Mouse (Mus musculus) liver, embryonic 16.5 days (tissue): Measurements from ENCODE around the gene Bmx. TPM values are rescaled to one million over a fixed set of nuclear protein-coding genes. Genes with fewer than 3 reads are reported as not detected.

Source experiments
- ATAC-seq: fragments of 200-750 bp; cut with Nextera tagmentation; 2 replicates; pipeline ENCODE4 v1.8.0; 2017; ENCODE audit warnings: low read depth, mild to moderate bottlenecking, moderate number of reproducible peaks, moderate library complexity
- H3K27ac ChIP-seq: fragments of 300-500 bp; sonication (generic); 2 replicates; pipeline ENCODE4 v1.5.1; 2014; ENCODE audit warnings: mild to moderate bottlenecking, low read length
- H3K27me3 ChIP-seq: fragments of 300-500 bp; sonication (generic); 2 replicates; pipeline ENCODE4 v1.6.1; 2014; ENCODE audit warnings: low read depth, low read length, mixed read lengths; ENCODE audit not compliant: control insufficient read depth, insufficient read depth
- H3K36me3 ChIP-seq: fragments of 300-500 bp; sonication (generic); 2 replicates; pipeline ENCODE4 v1.6.1; 2014; ENCODE audit warnings: mild to moderate bottlenecking; ENCODE audit not compliant: control insufficient read depth, insufficient read depth
- H3K4me1 ChIP-seq: fragments of 300-500 bp; sonication (generic); 2 replicates; pipeline ENCODE4 v1.6.1; 2014; ENCODE audit warnings: low read depth, low read length, mixed read lengths; ENCODE audit not compliant: control insufficient read depth
- H3K4me2 ChIP-seq: fragments of 300-500 bp; sonication (generic); 2 replicates; pipeline ENCODE4 v1.6.1; 2014; ENCODE audit warnings: low read depth, low read length, mixed read lengths
- H3K4me3 ChIP-seq: fragments of 300-500 bp; sonication (generic); 2 replicates; pipeline ENCODE4 v1.5.1; 2014; ENCODE audit warnings: low read depth, mild to moderate bottlenecking, low read length
- H3K9ac ChIP-seq: fragments of 300-500 bp; sonication (generic); 2 replicates; pipeline ENCODE4 v1.6.1; 2014; ENCODE audit warnings: low read depth, low read length
- H3K9me3 ChIP-seq: fragments of 300-500 bp; sonication (generic); replicated peaks from 2 replicates; pipeline ENCODE4 v1.6.1; 2016; ENCODE audit warnings: low read length; ENCODE audit not compliant: control insufficient read depth
- WGBS: fragments of 180-500 bp; shearing (Covaris S2); extraction: QIAGEN DNeasy Blood & Tissue Kit; methylation state at CpG from one replicate; pipeline ENCODE4 v1.1.7; 2014; ENCODE audit not compliant: insufficient replicate concordance; 5-methylcytosine and 5-hydroxymethylcytosine counted together
- polyA plus RNA-seq: library from polyadenylated mRNA; unstranded; fragments of >200 nt; fragmentation: Nextera tagmentation; extraction: Ambion mirVana; gene quantifications from 2 replicates; pipeline ENCODE4 v1.2.1, GENCODE M21; 2015

The Bmx gene
- 0.70 and 0.77 TPM in 2 replicates for polyA plus RNA-seq

DNA sequence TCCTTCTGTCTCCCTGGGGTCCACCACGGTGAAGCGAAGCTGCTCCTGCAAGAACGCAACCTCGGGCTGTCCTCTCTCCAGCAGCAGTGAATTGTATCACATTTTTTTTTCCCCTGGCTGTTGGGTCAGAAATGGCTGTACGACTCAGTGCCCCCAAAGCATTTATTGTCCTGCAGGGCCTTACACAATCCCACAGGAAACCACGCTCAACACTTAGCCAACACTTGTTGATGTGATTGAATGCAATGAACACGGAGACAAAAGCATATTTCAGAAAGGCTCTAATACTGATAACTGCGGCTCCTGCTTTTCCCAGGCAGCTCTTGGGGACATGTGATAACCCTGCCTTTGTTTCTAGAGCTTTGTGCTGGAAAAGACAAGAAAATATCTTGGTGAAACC lies at the start of gene Bmx:
Gene Bmx (minus strand): TSS at position 137 of the 400 bp plus-strand sequence.
- no peaks in the 10 kb centered on the region for H3K27me3 ChIP-seq
- WGBS = 41% methylated on average over 8 of the region's 8 CpGs
- H3K9ac ChIP-seq = no peak within 1 kb of the TSS
- H3K9me3 ChIP-seq = no peaks in the 10 kb centered on the region
- no peaks in the 10 kb centered on the region for H3K4me1 ChIP-seq
- H3K4me3 ChIP-seq = no peak within 1 kb of the TSS
- no peak within 1 kb of the TSS for H3K4me2 ChIP-seq
- peak; percentile 3; the same call in 1 of the 2 replicates for ATAC-seq
- no peaks in the 10 kb centered on the region for H3K36me3 ChIP-seq
- H3K27ac ChIP-seq = no peak within 1 kb of the TSS

DNA sequence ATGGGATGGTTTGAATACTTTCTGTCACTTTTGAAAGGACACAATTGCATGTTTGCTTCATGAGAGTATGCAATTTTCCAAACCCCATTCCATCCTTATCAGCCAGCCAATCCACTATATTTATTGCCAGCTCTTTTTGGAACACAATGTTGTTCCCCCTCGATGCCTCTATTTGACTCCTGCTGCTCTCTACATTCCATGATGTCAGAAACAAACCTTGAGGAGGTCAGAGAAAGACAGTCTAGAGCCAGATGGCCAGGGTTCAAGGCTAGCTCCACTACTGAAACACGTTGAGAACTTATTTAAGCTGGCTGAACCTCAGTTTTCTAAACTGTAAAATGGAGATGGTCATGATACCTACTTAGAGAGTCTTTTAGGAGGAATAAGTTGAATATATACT lies 48.3 kb upstream of the Bmx start:
- H3K27ac ChIP-seq = no peak overlapping the region
- no peak overlapping the region for H3K4me2 ChIP-seq
- no peak for ATAC-seq
- H3K4me1 ChIP-seq = no peaks in the 10 kb centered on the region
- no peaks in the 10 kb centered on the region for H3K36me3 ChIP-seq
- H3K9me3 ChIP-seq = no peaks in the 10 kb centered on the region
- 41% methylated on average over 2 of the region's 2 CpGs for WGBS
- no peak overlapping the region for H3K4me3 ChIP-seq
- H3K27me3 ChIP-seq = no peaks in the 10 kb centered on the region
- H3K9ac ChIP-seq = no peak overlapping the region

DNA sequence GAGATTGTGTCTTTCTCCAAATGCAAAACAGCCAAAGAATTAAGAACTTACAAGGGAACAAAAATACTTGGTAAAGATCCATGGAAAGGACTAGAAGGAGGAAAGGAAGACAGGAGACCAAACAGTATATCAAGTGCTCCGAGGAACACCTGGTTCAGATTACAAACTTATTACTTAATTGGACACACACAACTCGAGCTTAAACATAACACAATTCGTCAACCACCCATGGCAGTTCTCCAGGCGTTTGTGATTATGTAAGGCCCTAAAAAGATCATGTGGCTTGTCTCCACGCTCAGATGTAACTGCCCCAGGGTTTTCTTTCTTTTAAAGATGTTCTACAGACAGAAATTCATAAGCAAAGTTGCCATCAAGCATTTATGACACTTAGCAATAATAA lies 33.2 kb upstream of the Bmx start:
- Histone ChIP-seq H3K4me1 (no peaks in the 10 kb centered on the region), H3K4me2 (no peak overlapping the region), H3K27ac (no peak overlapping the region), H3K4me3 (no peak overlapping the region), H3K27me3 (no peaks in the 10 kb centered on the region), H3K9me3 (no peaks in the 10 kb centered on the region), H3K36me3 (no peaks in the 10 kb centered on the region), H3K9ac (no peak overlapping the region)
- no peak for ATAC-seq
- 32% methylated on average over 5 of the region's 5 CpGs for WGBS

DNA sequence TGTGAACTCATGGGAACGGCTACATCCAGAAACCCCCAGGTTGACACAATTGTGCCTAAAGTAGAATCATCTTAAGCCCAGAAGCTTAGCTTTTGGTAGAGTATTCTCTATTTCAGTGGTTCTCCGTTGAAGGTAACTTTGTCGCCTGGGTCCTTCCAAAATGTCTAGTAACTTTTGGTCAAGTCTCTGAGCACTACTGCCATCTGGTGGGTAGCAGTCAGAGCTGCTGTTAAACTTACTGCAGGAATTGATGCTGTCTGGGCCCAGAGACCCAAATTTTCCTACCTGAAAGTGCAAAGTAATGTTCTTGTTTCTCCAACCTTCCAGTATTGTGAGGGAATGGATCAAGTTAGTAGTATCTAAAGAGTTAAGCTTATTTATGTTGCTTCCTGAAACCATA lies 29.1 kb upstream of the Bmx start:
- no peaks in the 10 kb centered on the region for H3K27me3 ChIP-seq
- no peak overlapping the region for H3K4me2 ChIP-seq
- H3K27ac ChIP-seq = no peak overlapping the region
- H3K9ac ChIP-seq = no peak overlapping the region
- no peak overlapping the region for H3K4me3 ChIP-seq
- H3K4me1 ChIP-seq = no peaks in the 10 kb centered on the region
- no peaks in the 10 kb centered on the region for H3K36me3 ChIP-seq
- ATAC-seq = no peak
- 53% methylated on average over 3 of the region's 3 CpGs for WGBS
- H3K9me3 ChIP-seq = no peaks in the 10 kb centered on the region

DNA sequence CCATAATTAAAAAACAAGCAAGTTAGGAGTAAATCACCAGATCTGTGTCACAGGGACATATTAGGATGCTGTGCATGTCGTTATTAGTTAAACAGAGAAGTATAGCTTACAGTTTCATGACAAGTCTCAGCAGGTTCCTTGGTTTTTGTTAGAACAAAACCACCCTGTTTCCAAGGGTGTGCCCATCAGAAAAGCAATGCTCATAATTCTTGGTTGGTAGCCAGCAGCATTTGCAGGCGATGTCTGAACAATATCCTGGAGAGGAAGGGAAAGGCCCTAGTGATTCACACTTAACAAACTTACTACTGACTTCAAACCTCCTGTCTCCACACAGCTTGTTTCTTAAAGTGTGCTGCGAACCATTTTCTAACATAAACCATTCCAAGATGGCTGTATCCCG lies 25.8 kb upstream of the Bmx start:
- H3K4me2 ChIP-seq = no peak overlapping the region
- no peaks in the 10 kb centered on the region for H3K36me3 ChIP-seq
- no peak overlapping the region for H3K27ac ChIP-seq
- 65% methylated on average over 4 of the region's 4 CpGs for WGBS
- H3K9me3 ChIP-seq = no peaks in the 10 kb centered on the region
- no peaks in the 10 kb centered on the region for H3K27me3 ChIP-seq
- ATAC-seq = no peak
- no peaks in the 10 kb centered on the region for H3K4me1 ChIP-seq
- no peak overlapping the region for H3K4me3 ChIP-seq
- H3K9ac ChIP-seq = no peak overlapping the region

DNA sequence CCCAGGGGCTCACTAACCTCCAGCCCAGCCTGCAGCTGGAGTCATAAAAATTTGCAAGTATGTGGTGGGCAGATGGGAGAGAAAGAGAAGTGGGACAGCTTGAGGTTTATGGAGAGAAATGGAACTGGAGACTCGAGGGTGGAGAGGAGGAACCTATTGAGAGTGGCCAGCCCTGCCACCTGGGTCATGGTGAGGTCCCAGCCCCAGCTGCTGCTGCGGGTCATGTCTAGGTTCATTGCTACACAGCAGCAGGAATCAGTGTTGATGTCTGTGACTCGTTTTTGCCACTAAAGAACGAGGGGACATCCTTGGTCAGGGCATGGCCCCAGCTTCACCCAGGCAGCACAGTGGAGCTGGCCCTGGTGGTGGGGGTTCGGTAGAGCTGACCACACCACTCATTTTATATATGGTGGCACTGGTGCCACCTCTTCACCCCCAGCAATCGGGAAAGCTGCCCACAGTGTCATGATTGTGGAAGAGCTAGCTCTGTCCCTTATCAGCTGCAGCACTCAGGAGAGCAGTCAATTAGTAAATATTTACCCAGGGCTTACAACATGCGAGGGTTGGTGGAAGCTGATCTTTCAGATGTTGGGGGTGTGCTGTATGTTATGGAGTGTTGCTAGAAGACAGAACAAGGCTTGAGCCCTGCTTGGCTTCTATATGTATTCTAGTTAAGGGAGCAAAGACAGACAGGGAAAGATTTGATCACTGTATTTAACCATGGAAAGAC lies 23.1 kb upstream of the Bmx start:
- ATAC-seq = peak; percentile 88
- H3K4me1 ChIP-seq = no peaks in the 10 kb centered on the region
- H3K27ac ChIP-seq = peak overlapping the region; percentile 14
- 40% methylated on average over 7 of the region's 7 CpGs for WGBS
- H3K4me3 ChIP-seq = no peak overlapping the region
- no peaks in the 10 kb centered on the region for H3K27me3 ChIP-seq
- H3K9me3 ChIP-seq = no peaks in the 10 kb centered on the region
- H3K4me2 ChIP-seq = 0 out of 2 replicates have a peak overlapping the region, but pooled peaks have one; percentile 3
- no peaks in the 10 kb centered on the region for H3K36me3 ChIP-seq
- no peak overlapping the region for H3K9ac ChIP-seq

DNA sequence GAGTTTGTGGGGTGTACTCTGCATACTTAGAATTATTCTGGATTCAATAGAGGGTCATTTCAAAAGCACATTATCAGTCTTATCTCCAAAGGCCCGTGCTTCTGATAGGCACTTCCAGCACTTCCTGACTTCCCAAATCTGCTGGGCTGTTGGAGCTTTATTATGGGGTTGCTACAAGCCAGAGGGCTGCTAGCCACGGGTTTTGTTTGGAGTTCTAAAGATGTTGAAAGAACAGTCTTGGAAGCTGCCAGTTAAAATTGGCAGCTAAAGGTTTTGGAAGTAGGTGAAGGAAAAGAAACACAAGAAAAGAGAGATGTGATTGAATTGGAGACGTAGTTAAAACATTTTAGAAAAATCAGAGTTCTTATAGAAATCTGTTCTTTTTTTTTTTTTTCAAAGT lies 17.5 kb upstream of the Bmx start:
- no peak for ATAC-seq
- no peaks in the 10 kb centered on the region for H3K9me3 ChIP-seq
- WGBS = 37% methylated on average over 3 of the region's 3 CpGs
- H3K27ac ChIP-seq = no peak overlapping the region
- no peaks in the 10 kb centered on the region for H3K4me1 ChIP-seq
- no peak overlapping the region for H3K4me2 ChIP-seq
- no peak overlapping the region for H3K9ac ChIP-seq
- no peak overlapping the region for H3K4me3 ChIP-seq
- H3K36me3 ChIP-seq = no peaks in the 10 kb centered on the region
- no peaks in the 10 kb centered on the region for H3K27me3 ChIP-seq

DNA sequence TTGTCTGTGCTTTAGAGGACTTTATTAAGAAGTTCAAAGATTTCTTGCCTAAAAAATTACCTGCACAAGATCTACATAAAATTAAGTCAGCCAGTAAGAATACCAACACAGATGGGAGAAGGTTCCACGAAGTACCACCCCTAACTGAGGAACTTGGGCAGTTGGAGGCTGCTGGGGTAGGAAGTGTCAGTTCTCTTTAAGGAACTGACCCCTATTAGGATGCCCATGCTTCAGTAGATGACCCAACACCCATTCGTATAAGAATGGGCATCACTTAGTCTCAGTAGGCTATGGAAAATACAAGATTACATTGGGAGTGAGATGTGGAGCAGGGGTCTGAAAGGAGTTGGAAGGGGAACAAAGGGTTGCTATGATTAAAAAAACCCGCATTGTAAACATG lies 12.6 kb upstream of the Bmx start:
- Histone ChIP-seq H3K27ac (no peak overlapping the region), H3K4me1 (peaks cover 5% of the 10 kb centered on the region), H3K9me3 (no peaks in the 10 kb centered on the region), H3K4me2 (peak overlapping the region; percentile 68), H3K4me3 (peak overlapping the region; percentile 64), H3K27me3 (no peaks in the 10 kb centered on the region; the same call in 1 of the 2 replicates), H3K36me3 (no peaks in the 10 kb centered on the region), H3K9ac (no peak overlapping the region)
- 65% methylated on average over 3 of the region's 3 CpGs for WGBS
- no peak for ATAC-seq

DNA sequence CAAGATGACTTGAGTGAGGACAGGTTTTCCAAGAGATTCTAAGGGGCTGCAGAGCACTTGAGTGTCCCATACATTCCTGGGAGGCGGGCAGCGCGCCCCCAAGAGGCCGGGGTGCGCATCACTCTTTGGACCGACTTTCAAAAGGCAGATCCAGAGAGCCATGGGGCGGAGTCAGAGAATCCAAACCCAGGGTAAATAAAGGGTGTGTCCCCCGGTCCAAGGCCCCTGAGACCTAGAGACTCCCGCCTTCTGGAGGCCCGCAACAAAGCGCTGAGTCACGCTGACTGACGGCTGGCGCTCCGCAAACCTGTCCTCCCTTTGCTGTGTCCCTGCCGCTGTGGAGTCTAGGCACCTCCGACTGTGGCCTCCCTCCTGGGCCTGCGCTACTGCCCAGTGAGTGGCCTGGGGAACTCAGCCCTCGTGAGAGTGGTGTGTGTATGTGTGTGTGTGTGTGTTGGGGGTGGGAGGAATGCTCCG lies 11.3 kb upstream of the Bmx start, which contains the start of gene Pir:
Gene Pir (plus strand): TSS at position 87 of the 477 bp plus-strand sequence.
- 14% methylated on average over 20 of the region's 20 CpGs for WGBS
- no peaks in the 10 kb centered on the region for H3K9me3 ChIP-seq
- peak within 1 kb of the TSS; percentile 70 for H3K9ac ChIP-seq
- H3K4me3 ChIP-seq = peak within 1 kb of the TSS; percentile 64
- H3K27ac ChIP-seq = peak within 1 kb of the TSS; percentile 79
- H3K4me2 ChIP-seq = peak within 1 kb of the TSS; percentile 68
- ATAC-seq = peak; percentile 99
- peaks cover 5% of the 10 kb centered on the region for H3K4me1 ChIP-seq
- no peaks in the 10 kb centered on the region for H3K36me3 ChIP-seq
- H3K27me3 ChIP-seq = no peaks in the 10 kb centered on the region; the same call in 1 of the 2 replicates
